Mouse (Mus musculus): ENCODE results near the gene Pias1. TPM values are rescaled to one million over a fixed set of nuclear protein-coding genes. Genes with fewer than 3 reads are reported as not detected.

Pias1 gene
- total RNA-seq, 2 experiments from 2014 or later, result 66.0 to 68.6 TPM

DNA sequence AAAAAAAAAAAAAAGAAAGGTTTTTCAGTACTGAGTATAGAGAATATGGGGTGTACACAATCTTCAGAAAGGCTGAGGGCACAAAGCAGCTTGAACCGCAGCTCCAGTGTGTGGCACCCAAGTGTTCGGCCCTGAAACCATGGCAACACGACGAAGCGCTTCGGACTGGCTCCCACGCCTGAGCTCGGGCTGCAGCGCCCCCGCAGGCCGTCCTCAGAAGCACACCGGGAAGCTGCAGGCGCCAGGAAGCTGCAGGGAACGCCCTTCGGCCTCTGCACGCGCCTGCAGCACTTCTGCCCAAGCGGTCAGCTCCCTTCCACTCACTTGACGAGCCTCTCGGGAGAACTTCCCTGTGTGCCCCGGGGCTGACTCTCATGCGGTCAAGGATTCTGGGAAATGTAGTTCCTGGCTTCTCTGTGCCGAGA lies 159.1 kb downstream of the Pias1 start:
- peak; percentile 80 for TF ChIP-seq CTCF (IDR thresholded peaks at IDR 0.05)
- peak; percentile 94 to 96 for DNase-seq (ENCODE audit: extremely low spot score in 1 of 2, low spot score in 2 of 2)
- intact Hi-C loops (cut with DNase I), result loop anchor here (1.0 to 10.0 kb wide), 4 partner anchors 17 to 271 kb away; partner anchors contain the start of gene Fem1b
- H3K27ac ChIP-seq, result peak overlapping the region; percentile 80
- peak overlapping the region; percentile 37 for H3K4me3 ChIP-seq

Other genes with a start within 250 kb of the Pias1 start
- gene Fem1b, start 176.0 kb downstream of the Pias1 start, total RNA-seq (2021), result 100 to 1,000 TPM; 104 to 107 TPM
- gene Cln6, start 149.1 kb downstream of the Pias1 start, total RNA-seq (2021), result 10 to 100 TPM; 10.0 to 11.9 TPM
- 1 to 10 TPM in 1 of 2 experiments, under 1 TPM in 1; 0.75 to 1.1 TPM for gene Calml4, start 129.8 kb downstream of the Pias1 start, total RNA-seq (2021)
- gene Skor1, start 161.0 kb upstream of the Pias1 start, total RNA-seq (2021), result under 1 TPM; 0.28 to 0.29 TPM

Data from left cerebral cortex, adult 2 months (tissue).